Mouse (Mus musculus) megakaryocyte, embryonic 14.5 days (primary cell): ENCODE measurements around the gene Gm13769.
"Not testable (repeated sequence)": the region's sequence is repeated elsewhere in the genome, so short reads cannot be mapped to it uniquely, and the experiment has no call there.

Source experiments
- FLI1 ChIP-seq: IDR thresholded peaks from 2 replicates; pipeline ENCODE4 v1.6.1; 2012; ENCODE audit warnings: low read length, inconsistent platforms, mixed read lengths
- GATA1 ChIP-seq: IDR thresholded peaks from 3 replicates; pipeline ENCODE4 v1.6.1; 2012; ENCODE audit warnings: mixed read lengths, low read length, inconsistent platforms, borderline replicate concordance

- not testable (repeated sequence) for TF ChIP-seq GATA1, FLI1
Observed at GRCm38 (mm10) chr2:90351540-90351939, 29.5 kb downstream of the Gm13769 start.
